Mouse (Mus musculus) urinary bladder, postnatal 25 days (tissue): ENCODE results near the gene Wnk1.
A peak's percentile ranks its signal among the peaks of the same experiment; 100 is the strongest.

Experiments used
- DNase-seq: peaks from one replicate; pipeline ENCODE4 v3.0.0; 2022; ENCODE audit warnings: low spot score

Gene Wnk1

DNA sequence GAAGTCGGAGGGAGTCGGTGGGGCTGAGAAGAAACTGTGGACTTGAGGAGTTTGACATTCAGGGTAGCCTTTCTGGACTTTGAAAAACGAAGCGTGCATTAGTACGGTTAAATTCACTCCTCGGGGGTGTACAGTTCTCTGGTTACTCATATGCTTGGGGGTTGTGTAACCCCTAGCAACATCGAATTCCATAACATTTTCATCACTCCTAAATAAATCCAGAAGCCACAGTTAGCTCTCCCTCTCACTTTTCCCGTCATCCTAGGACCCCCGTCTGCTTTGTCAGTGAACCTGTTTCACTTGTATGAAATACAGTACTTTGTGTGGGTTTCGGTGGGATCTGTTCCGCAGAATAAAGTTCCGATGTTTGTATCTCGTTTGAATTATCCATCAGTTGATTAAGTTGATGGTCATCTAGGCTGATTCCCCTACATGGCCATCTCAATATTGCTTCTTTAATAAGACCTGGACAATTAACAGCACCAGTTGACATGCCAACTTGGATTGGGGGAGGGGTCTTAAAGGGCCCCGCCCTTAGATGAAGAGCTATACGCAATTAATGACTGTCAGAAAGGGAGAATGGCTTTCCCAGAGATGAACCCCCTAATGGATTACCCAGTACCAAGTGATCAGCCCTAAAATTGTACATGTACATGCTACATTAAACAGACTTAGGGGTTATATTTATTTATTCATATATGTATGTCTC lies 135.2 kb downstream of the Wnk1 start:
- DNase-seq = no peak

- peak; percentile 73 for DNase-seq
Observed at GRCm38 (mm10) chr6:119902204-119903080, 136.0 kb downstream of the Wnk1 start, which contains the start of gene Rad52. Rad52 (plus strand) TSS chr6:119902698.

- DNase-seq = no peak
Observed at GRCm38 (mm10) chr6:119892711-119893110, 145.8 kb downstream of the Wnk1 start.

- DNase-seq = no peak
Observed at GRCm38 (mm10) chr6:119883151-119883550, 155.3 kb downstream of the Wnk1 start.
